Mouse (Mus musculus) MEL (cell line): ENCODE measurements around the gene Brat1.

Experiments used
- CHD2 ChIP-seq: IDR thresholded peaks from 2 replicates; pipeline ENCODE4 v1.6.1; 2011; ENCODE audit warnings: low read length, improper control_type of control experiment
- POLR2A ChIP-seq, 2 experiments: IDR thresholded peaks; 2 replicates each; pipeline ENCODE4 v1.6.1; 2011 to 2012; ENCODE audit warnings: low read length in 2 of 2, mild to moderate bottlenecking in 2 of 2, control low read depth in 1 of 2, improper control_type of control experiment in 1 of 2, low read depth in 1 of 2, moderate library complexity in 1 of 2; ENCODE audit not compliant: control insufficient read depth in 1 of 2, insufficient read depth in 1 of 2, poor library complexity in 1 of 2
- POLR2AphosphoS2 ChIP-seq: IDR thresholded peaks from 2 replicates; pipeline ENCODE4 v1.6.1; 2011; ENCODE audit warnings: low read length, improper control_type of control experiment
- UBTF ChIP-seq: IDR thresholded peaks from 2 replicates; pipeline ENCODE4 v1.6.1; 2012; ENCODE audit warnings: low read depth, mild to moderate bottlenecking, inconsistent platforms, low read length, improper control_type of control experiment, moderate library complexity, borderline replicate concordance; ENCODE audit not compliant: insufficient read depth
- ZKSCAN1 ChIP-seq: IDR thresholded peaks from 2 replicates; pipeline ENCODE4 v1.6.1; 2012; ENCODE audit warnings: low read depth, mild to moderate bottlenecking, inconsistent platforms, low read length, improper control_type of control experiment, moderate library complexity

DNA sequence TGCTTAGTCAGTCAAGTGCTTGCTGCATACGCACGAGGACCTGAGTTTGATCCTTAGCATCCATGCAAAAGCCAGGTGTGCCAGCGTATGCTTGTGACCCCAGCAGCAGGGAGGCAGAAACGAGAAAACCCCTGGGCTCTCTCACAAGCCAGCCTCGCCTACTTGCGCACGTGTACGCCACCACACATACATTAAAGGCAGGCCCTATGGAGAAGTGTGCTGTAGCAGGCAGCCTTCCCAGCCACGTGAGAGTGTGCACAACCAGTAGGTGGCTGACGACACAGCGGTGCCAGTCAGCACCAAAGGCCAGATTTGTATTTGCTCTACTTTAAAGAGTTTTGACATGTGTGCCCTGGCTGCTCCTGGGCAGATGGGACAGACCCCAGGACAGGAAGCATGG lies 29.2 kb upstream of the Brat1 start:
- TF ChIP-seq ZKSCAN1 (no peak), POLR2AphosphoS2 (no peak), CHD2 (no peak), UBTF (no peak), POLR2A (IDR thresholded peaks at IDR 0.05; ENCODE audit: control insufficient read depth in 1 of 2, insufficient read depth in 1 of 2, low read depth in 1 of 2, low read length in 2 of 2, poor library complexity in 1 of 2) (no peak)
